Mouse (Mus musculus) forebrain, embryonic 10.5 days (tissue): Measurements from ENCODE around the gene Large1. TPM values are rescaled to one million over a fixed set of nuclear protein-coding genes. Genes with fewer than 3 reads are reported as not detected.
"Not testable (repeated sequence)": the region's sequence is repeated elsewhere in the genome, so short reads cannot be mapped to it uniquely, and the experiment has no call there.

Source experiments
- DNase-seq: peaks from one replicate; pipeline ENCODE4 v3.0.0-alpha.2; 2017; ENCODE audit warnings: low spot score; ENCODE audit errors: extremely low spot score
- H3K27ac ChIP-seq: fragments of 300-500 bp; sonication (generic); 2 replicates; pipeline ENCODE4 v1.5.1; 2016; ENCODE audit warnings: mild to moderate bottlenecking
- H3K27me3 ChIP-seq: fragments of 300-500 bp; sonication (generic); 2 replicates; pipeline ENCODE4 v1.6.1; 2016; ENCODE audit warnings: mild to moderate bottlenecking; ENCODE audit not compliant: poor library complexity, severe bottlenecking
- H3K36me3 ChIP-seq: fragments of 300-500 bp; sonication (generic); replicated peaks from 2 replicates; pipeline ENCODE4 v1.6.1; 2016; ENCODE audit warnings: mild to moderate bottlenecking, moderate library complexity
- H3K4me1 ChIP-seq: fragments of 300-500 bp; sonication (generic); 2 replicates; pipeline ENCODE4 v1.6.1; 2016
- H3K4me3 ChIP-seq: fragments of 300-500 bp; sonication (generic); 2 replicates; pipeline ENCODE4 v1.5.1; 2016; ENCODE audit warnings: mild to moderate bottlenecking, moderate library complexity
- H3K9me3 ChIP-seq: fragments of 300-500 bp; sonication (generic); 2 replicates; pipeline ENCODE4 v1.6.1; 2016; ENCODE audit warnings: mild to moderate bottlenecking, moderate library complexity
- WGBS: fragments of 180-500 bp; shearing (Covaris S2); methylation state at CpG from one replicate; pipeline ENCODE4 v1.1.7; 2016; 5-methylcytosine and 5-hydroxymethylcytosine counted together
- polyA plus RNA-seq: library from polyadenylated mRNA; unstranded; fragments of >200 nt; fragmentation: Nextera tagmentation; extraction: Ambion mirVana; gene quantifications from 2 replicates; pipeline ENCODE4 v1.2.1, GENCODE M21; 2016

Large1 gene
- polyA plus RNA-seq, 1 experiment from 2014 or later: 5.1 TPM

DNA sequence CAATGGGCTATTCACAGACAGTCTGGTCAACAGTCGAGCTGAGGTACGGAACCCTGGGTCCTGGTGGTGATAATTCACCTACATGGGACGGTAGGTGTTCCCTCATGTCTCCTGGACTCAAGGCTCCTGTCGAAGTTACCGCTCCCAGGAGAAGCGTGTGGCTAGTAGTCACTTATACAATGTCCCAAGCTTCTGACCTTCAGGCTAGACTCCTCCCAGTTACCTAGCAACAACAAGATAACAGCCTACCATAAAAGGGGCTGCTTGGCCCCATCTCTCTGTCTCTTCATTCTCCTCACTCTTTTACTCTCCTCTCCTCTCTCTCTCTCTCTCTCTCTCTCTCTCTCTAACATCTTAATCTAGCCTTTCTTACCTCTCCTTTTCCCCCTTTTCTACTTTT is 217.9 kb downstream of the Large1 start:
- no peaks in the 10 kb centered on the region for H3K4me1 ChIP-seq
- no peak for DNase-seq
- H3K36me3 ChIP-seq: peaks cover 10% of the 10 kb centered on the region
- no peak overlapping the region for H3K4me3 ChIP-seq
- 91% methylated on average over 6 of the region's 6 CpGs for WGBS
- H3K9me3 ChIP-seq: no peaks in the 10 kb centered on the region
- no peak overlapping the region for H3K27ac ChIP-seq
- no peaks in the 10 kb centered on the region for H3K27me3 ChIP-seq

DNA sequence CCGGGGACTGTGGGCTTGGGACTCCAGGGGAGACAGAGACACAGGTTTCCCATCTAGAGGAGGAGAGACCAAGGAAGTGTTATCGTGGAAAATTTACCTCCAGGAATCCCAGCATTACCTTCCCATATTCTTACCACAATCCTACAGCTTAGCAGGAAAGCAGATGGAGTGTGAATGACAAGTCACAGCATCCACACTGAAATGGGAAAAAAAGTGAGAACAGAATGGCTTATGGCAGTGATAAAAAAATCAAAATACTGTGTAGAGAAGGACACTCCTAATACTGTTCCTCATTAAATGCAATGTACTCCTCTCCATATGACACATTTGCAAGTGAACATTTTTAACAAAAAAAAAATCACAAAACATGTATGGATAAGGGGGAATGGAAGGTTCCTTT is 221.3 kb downstream of the Large1 start:
- Histone ChIP-seq H3K4me3 (no peak overlapping the region), H3K36me3 (peaks cover 14% of the 10 kb centered on the region), H3K4me1 (no peaks in the 10 kb centered on the region), H3K27ac (no peak overlapping the region), H3K9me3 (no peaks in the 10 kb centered on the region), H3K27me3 (no peaks in the 10 kb centered on the region)
- WGBS: 90% methylated on average over 2 of the region's 2 CpGs
- DNase-seq: no peak

DNA sequence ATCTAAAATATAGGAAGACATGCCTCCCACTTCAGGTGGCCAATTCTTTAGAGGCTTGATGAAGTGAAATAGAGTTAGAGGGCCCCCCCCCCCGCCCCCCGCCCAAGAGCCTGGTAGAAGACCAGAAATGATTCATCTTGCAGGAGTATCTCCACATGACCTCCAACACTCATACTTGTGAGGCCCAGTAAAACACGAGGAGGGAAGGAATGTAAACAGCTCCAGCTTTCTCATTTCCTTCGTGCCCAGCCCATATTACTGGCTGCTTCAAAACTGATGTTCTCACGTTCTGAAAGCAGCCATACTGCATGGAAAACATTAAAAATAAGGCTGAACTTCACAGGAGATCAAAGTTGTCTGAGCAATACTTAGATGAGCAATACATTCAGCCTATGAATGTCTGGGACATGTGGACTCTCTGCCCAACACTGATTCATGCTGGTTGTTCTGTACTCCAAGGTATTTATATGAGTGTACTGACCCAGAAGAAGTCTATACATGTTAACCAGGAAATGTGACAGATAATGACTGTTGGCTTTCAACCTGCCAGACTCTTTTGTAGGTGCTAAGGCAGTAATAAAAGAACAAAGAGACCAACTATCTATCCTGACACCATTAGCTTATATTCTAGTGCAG is 229.4 kb downstream of the Large1 start:
- H3K4me3 ChIP-seq: no peak overlapping the region
- no peaks in the 10 kb centered on the region for H3K4me1 ChIP-seq
- no peak overlapping the region for H3K27ac ChIP-seq
- H3K36me3 ChIP-seq: peaks cover 4% of the 10 kb centered on the region; the same call in 1 of the 2 replicates
- H3K9me3 ChIP-seq: no peaks in the 10 kb centered on the region
- 89% methylated on average over 5 of the region's 5 CpGs for WGBS
- no peak for DNase-seq
- no peaks in the 10 kb centered on the region for H3K27me3 ChIP-seq

DNA sequence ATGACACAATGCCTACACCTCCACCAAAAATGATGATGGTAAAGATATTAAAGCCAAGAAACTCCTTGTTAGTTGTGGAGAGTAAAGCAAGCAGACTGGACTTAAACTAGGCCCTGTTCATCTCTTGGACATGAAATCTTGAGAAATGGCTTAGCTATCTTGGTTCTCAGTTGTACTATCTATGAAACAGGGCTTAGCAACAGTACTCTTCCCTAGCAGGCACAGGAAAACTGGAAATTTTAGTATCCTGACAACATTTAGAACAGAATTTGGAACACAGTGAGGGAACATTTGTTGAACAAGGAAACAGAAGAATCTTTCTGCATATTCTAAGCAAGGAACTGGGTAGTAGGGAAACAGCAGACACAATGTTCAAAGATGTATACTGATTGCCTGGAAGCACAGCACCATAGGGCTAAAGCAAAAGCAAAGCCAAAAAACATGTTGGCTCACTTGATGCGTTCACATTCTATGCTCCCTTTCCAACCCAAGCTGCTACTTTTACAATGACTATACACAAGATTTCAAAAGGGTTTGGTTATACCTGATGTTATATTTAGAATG is 240.9 kb downstream of the Large1 start:
- no peak overlapping the region for H3K27ac ChIP-seq
- no peaks in the 10 kb centered on the region for H3K9me3 ChIP-seq
- no peaks in the 10 kb centered on the region for H3K36me3 ChIP-seq
- no peaks in the 10 kb centered on the region for H3K27me3 ChIP-seq
- DNase-seq: no peak
- H3K4me1 ChIP-seq: no peaks in the 10 kb centered on the region
- H3K4me3 ChIP-seq: no peak overlapping the region
- WGBS: 89% methylated on average over 1 of the region's 1 CpGs

DNA sequence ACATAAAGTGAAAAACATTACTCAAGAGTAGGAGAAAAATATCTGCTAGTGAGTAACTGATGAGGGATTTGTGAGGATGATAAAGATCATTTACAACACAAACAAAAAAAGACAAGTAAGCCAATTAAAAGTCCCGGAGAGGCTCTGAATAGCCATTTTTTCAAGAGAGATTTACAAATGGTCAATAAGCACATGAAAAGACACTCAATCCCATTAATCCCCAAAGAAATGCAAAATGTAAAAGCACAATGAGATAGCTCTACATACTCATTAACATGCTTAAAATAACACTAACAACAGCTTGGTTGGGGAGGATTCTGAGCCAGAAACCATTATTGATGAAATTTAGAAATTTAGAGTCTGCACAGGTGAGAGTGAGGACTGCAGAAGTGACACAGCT is 249.3 kb downstream of the Large1 start:
- Histone ChIP-seq H3K27ac (no peak overlapping the region), H3K4me3 (no peak overlapping the region), H3K9me3 (no peaks in the 10 kb centered on the region), H3K36me3 (no peaks in the 10 kb centered on the region), H3K4me1 (peaks cover 6% of the 10 kb centered on the region; the same call in 1 of the 2 replicates), H3K27me3 (peaks cover 3% of the 10 kb centered on the region; the same call in 1 of the 2 replicates)
- no peak for DNase-seq
- 30% methylated on average over 1 of the region's 1 CpGs for WGBS

DNA sequence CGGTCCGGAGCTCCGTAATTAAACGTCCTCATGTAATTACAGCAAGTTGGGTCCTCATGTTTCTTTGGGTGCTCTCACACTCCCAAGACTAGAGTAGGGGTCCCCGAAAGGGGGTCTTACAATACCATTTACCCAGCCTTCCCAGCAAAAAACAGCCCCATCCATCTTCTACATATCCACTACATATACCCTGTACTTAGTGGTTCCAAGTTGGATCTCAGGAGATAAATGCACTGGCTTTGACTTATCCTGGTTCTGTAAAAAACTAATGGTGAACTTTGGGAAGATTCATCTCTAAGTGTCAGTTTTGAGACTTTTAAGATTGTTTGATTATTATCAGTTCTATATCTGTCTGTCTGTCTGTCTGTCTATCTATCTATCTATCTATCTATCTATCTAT is 252.3 kb downstream of the Large1 start:
- H3K4me1 ChIP-seq: peaks cover 6% of the 10 kb centered on the region; the same call in 1 of the 2 replicates
- WGBS: 86% methylated on average over 5 of the region's 5 CpGs

DNA sequence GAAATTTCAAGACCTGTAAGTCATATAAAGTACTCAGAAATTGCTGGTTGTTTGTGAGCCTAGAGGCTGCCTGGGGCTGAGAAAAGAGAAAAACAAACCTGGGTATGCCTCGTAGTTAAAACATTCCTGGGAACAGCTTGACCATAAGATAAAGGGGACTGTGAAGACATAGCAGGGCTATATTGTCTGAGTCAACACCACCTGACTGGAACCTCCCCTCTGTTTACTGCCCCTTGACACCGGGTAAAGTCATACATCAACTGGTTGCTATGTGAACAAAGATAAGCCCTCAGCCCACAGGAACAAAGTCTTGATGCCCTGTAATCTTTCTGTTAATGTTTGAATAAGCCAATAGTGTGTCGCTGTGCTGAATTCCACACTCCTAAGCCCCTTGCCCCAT is 252.7 kb downstream of the Large1 start:
- not testable (repeated sequence) for H3K9me3 ChIP-seq, H3K27me3 ChIP-seq, H3K36me3 ChIP-seq, H3K27ac ChIP-seq, H3K4me1 ChIP-seq, H3K4me3 ChIP-seq, DNase-seq
- 64% methylated on average over 3 of the region's 3 CpGs for WGBS

More for the DNA sequence above, 252.3 kb downstream of the Large1 start:
- no peak overlapping the region for H3K4me3 ChIP-seq
- H3K27me3 ChIP-seq: peaks cover 3% of the 10 kb centered on the region; the same call in 1 of the 2 replicates
- H3K27ac ChIP-seq: no peak overlapping the region
- DNase-seq: no peak
- no peaks in the 10 kb centered on the region for H3K9me3 ChIP-seq
- H3K36me3 ChIP-seq: no peaks in the 10 kb centered on the region

DNA sequence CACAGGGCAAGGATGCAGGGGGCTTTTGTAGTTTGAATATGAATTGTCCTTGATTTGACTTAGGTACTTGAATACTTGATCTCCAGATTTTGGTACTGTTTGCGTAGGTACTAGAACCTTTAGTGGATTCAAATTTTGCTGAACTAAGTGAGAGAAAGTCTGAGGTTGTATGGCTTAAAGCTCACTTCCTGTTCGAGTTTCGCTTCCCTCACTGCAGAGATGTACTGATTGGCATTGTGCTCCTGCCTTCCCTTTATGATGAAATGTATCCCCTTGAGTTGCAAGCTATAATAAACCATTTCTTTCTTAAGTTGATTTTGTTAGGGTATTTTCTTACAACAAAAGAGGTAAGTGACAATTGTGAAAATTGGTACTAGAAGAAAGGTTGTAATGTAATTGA is 253.8 kb downstream of the Large1 start:
- DNase-seq: no peak
- no peaks in the 10 kb centered on the region for H3K36me3 ChIP-seq
- no peak overlapping the region for H3K27ac ChIP-seq
- H3K4me3 ChIP-seq: no peak overlapping the region
- WGBS: 89% methylated on average over 3 of the region's 3 CpGs
- no peaks in the 10 kb centered on the region for H3K9me3 ChIP-seq
- peaks cover 3% of the 10 kb centered on the region; the same call in 1 of the 2 replicates for H3K27me3 ChIP-seq
- peaks cover 6% of the 10 kb centered on the region; the same call in 1 of the 2 replicates for H3K4me1 ChIP-seq

DNA sequence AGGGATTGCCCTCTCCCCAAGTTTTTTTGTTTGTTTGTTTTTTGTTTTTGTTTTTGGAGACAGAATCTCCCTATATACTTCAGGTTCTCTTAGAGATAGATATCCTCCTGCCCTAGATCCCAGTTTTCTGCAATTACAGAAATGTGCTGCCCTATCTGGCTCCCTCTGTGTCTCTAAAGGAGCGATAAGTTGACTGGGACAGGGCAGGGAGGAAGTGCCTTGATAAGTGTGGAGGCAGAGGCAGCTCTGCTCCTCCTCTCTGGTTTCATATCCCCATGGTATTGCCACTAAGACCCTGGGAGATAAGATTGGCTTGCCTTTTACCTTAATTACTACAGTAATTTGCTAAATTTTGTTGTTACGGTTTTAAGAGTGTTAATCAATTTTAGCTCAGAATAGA is 256.4 kb downstream of the Large1 start:
- Histone ChIP-seq H3K4me3 (no peak overlapping the region), H3K27ac (no peak overlapping the region), H3K36me3 (no peaks in the 10 kb centered on the region), H3K9me3 (no peaks in the 10 kb centered on the region), H3K27me3 (no peaks in the 10 kb centered on the region), H3K4me1 (no peaks in the 10 kb centered on the region)
- no peak for DNase-seq
- 92% methylated on average over 2 of the region's 2 CpGs for WGBS

DNA sequence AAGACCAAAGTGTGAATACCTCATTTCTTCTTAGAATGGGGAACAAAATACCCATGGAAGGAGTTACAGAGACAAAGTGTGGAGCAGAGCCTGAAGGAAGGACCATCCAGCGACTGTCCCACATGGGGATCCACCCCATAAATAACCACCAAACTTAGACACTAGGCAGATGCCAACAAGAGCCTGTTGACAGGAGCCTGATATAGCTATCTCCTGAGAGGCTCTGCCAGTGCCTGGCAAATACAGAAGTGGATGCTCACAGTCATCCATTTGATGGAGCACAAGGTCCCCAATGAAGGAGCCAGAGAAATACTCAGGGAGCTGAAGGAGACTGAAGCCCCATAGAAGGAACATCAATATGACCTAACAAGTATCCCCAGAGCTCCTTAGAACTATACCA is 275.6 kb downstream of the Large1 start:
- H3K36me3 ChIP-seq, DNase-seq, H3K27me3 ChIP-seq, H3K4me3 ChIP-seq, H3K9me3 ChIP-seq, H3K4me1 ChIP-seq, H3K27ac ChIP-seq: not testable (repeated sequence)
- whole genome bisulfite sequencing: 97% methylated on average over 1 of the region's 1 CpGs

DNA sequence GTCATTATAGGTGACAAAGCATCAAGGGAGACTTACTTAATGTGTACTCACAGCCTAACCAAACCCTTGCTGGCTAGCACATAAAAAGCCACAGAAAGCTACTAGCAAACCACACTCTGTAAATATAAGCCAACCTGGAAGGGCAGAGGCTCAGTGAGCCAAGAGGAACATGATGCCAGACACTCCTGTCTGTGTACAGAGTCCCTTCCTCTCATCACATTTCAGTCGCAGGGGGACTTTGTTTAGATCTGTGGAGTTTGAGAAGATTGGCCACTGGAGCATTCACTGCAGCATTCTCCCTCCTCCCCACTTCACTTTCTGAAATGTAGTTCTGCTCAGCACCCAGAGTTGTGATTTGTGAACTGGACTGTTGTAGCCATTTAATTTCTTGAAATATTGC is 291.9 kb downstream of the Large1 start:
- no peak overlapping the region for H3K27ac ChIP-seq
- H3K4me3 ChIP-seq: no peak overlapping the region
- no peaks in the 10 kb centered on the region for H3K4me1 ChIP-seq
- no peaks in the 10 kb centered on the region for H3K27me3 ChIP-seq
- no peak for DNase-seq
- H3K9me3 ChIP-seq: no peaks in the 10 kb centered on the region
- WGBS: 79% methylated on average over 1 of the region's 1 CpGs
- no peaks in the 10 kb centered on the region for H3K36me3 ChIP-seq

DNA sequence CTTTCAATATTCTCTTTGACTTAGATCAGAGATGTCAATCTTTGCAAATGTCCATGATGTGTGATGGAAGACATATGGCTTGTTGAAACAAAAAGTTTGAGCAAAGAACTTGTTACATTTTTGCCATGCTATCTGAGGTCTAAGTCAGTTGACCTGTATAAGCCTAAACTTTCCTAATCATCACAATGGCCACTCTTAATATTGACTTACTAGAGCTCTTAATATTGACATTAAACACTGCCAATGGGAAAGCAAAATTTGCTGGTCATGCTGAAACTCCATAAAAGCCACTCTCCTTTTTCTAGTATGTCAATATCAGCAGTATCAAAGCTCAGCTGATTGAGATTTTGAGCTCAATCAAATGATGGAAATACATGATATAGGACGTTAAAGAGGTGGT is 298.6 kb downstream of the Large1 start:
- H3K9me3 ChIP-seq: no peaks in the 10 kb centered on the region
- H3K36me3 ChIP-seq: no peaks in the 10 kb centered on the region
- WGBS: 88% methylated on average over 1 of the region's 1 CpGs
- no peak for DNase-seq
- no peaks in the 10 kb centered on the region for H3K4me1 ChIP-seq
- H3K27me3 ChIP-seq: no peaks in the 10 kb centered on the region
- H3K4me3 ChIP-seq: no peak overlapping the region
- H3K27ac ChIP-seq: no peak overlapping the region

DNA sequence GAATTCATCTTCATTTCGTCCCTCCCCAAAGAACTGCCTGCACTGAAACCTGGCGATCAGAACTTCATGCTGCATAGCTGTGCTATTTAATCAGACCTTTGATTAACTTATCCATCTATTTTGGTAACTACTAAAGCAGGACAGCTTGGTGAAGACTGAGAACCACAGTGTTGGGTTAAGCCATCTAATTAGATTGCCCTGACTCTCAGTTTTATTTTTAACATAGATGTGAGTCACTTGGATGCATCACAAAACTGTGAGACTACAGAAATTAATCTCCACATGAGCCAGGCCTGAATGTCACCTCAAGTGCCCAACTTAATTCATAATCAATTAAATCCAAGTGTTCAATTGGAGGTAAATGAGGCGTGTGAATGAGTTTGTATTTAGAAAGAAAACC is 299.5 kb downstream of the Large1 start:
- no peak overlapping the region for H3K4me3 ChIP-seq
- H3K9me3 ChIP-seq: no peaks in the 10 kb centered on the region
- no peaks in the 10 kb centered on the region for H3K36me3 ChIP-seq
- H3K27me3 ChIP-seq: no peaks in the 10 kb centered on the region
- no peaks in the 10 kb centered on the region for H3K4me1 ChIP-seq
- no peak for DNase-seq
- 87% methylated on average over 3 of the region's 3 CpGs for WGBS
- H3K27ac ChIP-seq: no peak overlapping the region
